Mouse (Mus musculus) forebrain, postnatal 0 days (tissue): ENCODE measurements around the gene Slc12a6. TPM values are rescaled to one million over a fixed set of nuclear protein-coding genes. Genes with fewer than 3 reads are reported as not detected.

Experiments
- ATAC-seq: fragments of 200-750 bp; cut with Nextera tagmentation; 2 replicates; pipeline ENCODE4 v1.8.0; 2017; ENCODE audit warnings: mild to moderate bottlenecking, moderate library complexity
- DNase-seq: peaks from one replicate; pipeline ENCODE4 v3.0.0-alpha.2; 2015
- H3K27ac ChIP-seq: fragments of 300-500 bp; sonication (generic); 2 replicates; pipeline ENCODE4 v1.5.1; 2014; ENCODE audit warnings: low read depth, mild to moderate bottlenecking, antibody characterized with exemption, low read length, moderate library complexity, mixed read lengths
- H3K27me3 ChIP-seq: fragments of 300-500 bp; sonication (generic); 2 replicates; pipeline ENCODE4 v1.6.1; 2014; ENCODE audit warnings: mild to moderate bottlenecking, low read length, mixed read lengths; ENCODE audit not compliant: insufficient read depth
- H3K36me3 ChIP-seq: fragments of 300-500 bp; sonication (generic); 2 replicates; pipeline ENCODE4 v1.6.1; 2014; ENCODE audit warnings: mild to moderate bottlenecking, moderate library complexity; ENCODE audit not compliant: insufficient read depth
- H3K4me1 ChIP-seq: fragments of 300-500 bp; sonication (generic); 2 replicates; pipeline ENCODE4 v1.6.1; 2014; ENCODE audit warnings: antibody characterized with exemption; ENCODE audit not compliant: insufficient read depth
- H3K4me2 ChIP-seq: fragments of 300-500 bp; sonication (generic); 2 replicates; pipeline ENCODE4 v1.6.1; 2014; ENCODE audit warnings: low read depth, mild to moderate bottlenecking, moderate library complexity
- H3K4me3 ChIP-seq: fragments of 300-500 bp; sonication (generic); 2 replicates; pipeline ENCODE4 v1.5.1; 2014; ENCODE audit warnings: low read depth, low read length, mixed read lengths
- H3K9ac ChIP-seq: fragments of 300-500 bp; sonication (generic); 2 replicates; pipeline ENCODE4 v1.6.1; 2014; ENCODE audit warnings: mild to moderate bottlenecking
- H3K9me3 ChIP-seq: fragments of 300-500 bp; sonication (generic); 2 replicates; pipeline ENCODE4 v1.6.1; 2016; ENCODE audit warnings: low read length
- CTCF ChIP-seq: sonication (generic); IDR thresholded peaks from 2 replicates; pipeline ENCODE4 v1.5.1; 2016; ENCODE audit warnings: antibody characterized with exemption, control low read depth, low read depth
- WGBS: fragments of 180-500 bp; shearing (Covaris S2); extraction: QIAGEN DNeasy Blood & Tissue Kit; methylation state at CpG from one replicate; pipeline ENCODE4 v1.1.7; 2014; 5-methylcytosine and 5-hydroxymethylcytosine counted together
- polyA plus RNA-seq: library from polyadenylated mRNA; unstranded; fragments of >200 nt; fragmentation: Nextera tagmentation; extraction: Ambion mirVana; gene quantifications from 2 replicates; pipeline ENCODE4 v1.2.1, GENCODE M21; 2015
- total RNA-seq: library from RNA; depleted of rRNA; stranded (reverse); fragments of >200 nt; gene quantifications from 2 replicates; pipeline ENCODE4 v1.2.3, GENCODE M21; 2014

Gene Slc12a6
- total and polyA plus RNA-seq, 2 experiments from 2014 or later = 10.6 to 69.3 TPM

DNA sequence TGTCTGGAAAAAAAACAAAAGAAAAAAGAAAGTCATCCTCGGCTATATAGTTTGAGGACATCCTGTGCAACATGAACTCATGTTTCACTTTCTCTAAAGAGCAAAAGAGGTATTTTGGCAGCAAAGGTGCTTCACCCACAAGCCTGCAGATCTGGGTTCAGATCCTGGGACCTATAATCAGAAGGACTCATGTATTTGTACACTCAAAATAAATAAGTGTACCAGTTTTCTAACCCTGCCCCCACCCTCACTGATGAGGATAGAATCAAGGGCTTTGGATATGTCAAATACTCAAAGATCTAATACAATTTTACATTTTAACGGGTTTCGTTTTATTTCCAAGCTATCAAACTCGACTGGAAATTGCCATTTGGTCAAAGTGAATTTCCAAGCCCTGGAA, 1.3 kb upstream of the Slc12a6 start:
- Histone ChIP-seq H3K4me1 (peaks cover 32% of the 10 kb centered on the region), H3K36me3 (no peaks in the 10 kb centered on the region), H3K4me2 (no peak overlapping the region), H3K9ac (no peak overlapping the region), H3K4me3 (no peak overlapping the region), H3K9me3 (no peaks in the 10 kb centered on the region), H3K27me3 (no peaks in the 10 kb centered on the region), H3K27ac (no peak overlapping the region)
- 80% methylated on average over 4 of the region's 4 CpGs for WGBS
- no peak for DNase-seq
- ATAC-seq = no peak
- no peak for TF ChIP-seq CTCF

DNA sequence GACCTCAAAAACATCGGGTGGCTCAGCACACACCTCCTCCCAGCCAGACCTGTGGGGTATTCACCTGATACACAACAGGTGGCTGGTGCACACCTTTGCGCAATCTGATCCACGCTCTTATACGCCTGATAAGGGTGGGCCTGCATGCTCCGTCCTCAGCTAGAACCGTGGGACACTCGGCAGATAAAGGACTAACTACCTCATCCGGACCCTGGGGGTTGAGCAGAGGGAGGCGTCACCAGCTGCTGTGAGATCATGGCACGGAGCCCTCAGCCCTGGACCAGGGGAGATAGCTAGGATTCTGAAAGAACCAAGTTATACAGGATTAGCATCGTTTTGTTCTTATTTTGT, 592 bp downstream of the Slc12a6 start, which contains the start of gene Gm21985:
TSS of gene Gm21985 (plus strand) at position 73 of the 351 bp plus-strand sequence.
- Histone ChIP-seq H3K9ac (peak within 1 kb of the TSS; percentile 90), H3K4me1 (peaks cover 42% of the 10 kb centered on the region), H3K27ac (peak within 1 kb of the TSS; percentile 91), H3K27me3 (no peaks in the 10 kb centered on the region), H3K4me2 (peak within 1 kb of the TSS; percentile 92), H3K9me3 (no peaks in the 10 kb centered on the region), H3K4me3 (peak within 1 kb of the TSS; percentile 86), H3K36me3 (no peaks in the 10 kb centered on the region)
- peak; percentile 53 for DNase-seq
- peak; percentile 15 for ATAC-seq
- WGBS = under 1% methylated on average over 11 of the region's 11 CpGs
- TF ChIP-seq CTCF = no peak

DNA sequence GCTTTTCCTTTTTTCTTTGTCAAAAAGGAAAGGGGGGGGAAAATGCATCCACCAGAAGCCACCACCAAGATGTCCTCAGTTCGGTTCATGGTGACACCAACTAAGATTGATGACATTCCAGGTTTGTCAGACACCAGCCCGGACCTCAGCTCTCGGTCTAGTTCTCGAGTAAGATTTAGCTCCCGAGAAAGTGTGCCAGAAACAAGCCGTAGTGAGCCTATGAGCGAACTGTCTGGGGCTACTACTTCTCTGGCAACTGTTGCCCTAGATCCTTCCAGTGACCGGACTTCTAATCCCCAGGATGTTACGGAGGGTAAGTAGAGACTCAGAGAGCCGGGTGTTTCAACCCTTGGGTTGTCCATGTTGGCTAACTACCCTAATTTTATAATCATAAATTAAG, 1.2 kb downstream of the Slc12a6 start:
- WGBS = 35% methylated on average over 10 of the region's 10 CpGs
- Histone ChIP-seq H3K9ac (peak overlapping the region; percentile 90), H3K27me3 (no peaks in the 10 kb centered on the region), H3K27ac (no peak overlapping the region; the same call in 1 of the 2 replicates), H3K36me3 (no peaks in the 10 kb centered on the region), H3K4me2 (peak overlapping the region; percentile 92), H3K4me3 (peak overlapping the region; percentile 86), H3K4me1 (peaks cover 42% of the 10 kb centered on the region), H3K9me3 (no peaks in the 10 kb centered on the region)
- peak; percentile 7 for DNase-seq
- no peak for TF ChIP-seq CTCF
- no peak for ATAC-seq

DNA sequence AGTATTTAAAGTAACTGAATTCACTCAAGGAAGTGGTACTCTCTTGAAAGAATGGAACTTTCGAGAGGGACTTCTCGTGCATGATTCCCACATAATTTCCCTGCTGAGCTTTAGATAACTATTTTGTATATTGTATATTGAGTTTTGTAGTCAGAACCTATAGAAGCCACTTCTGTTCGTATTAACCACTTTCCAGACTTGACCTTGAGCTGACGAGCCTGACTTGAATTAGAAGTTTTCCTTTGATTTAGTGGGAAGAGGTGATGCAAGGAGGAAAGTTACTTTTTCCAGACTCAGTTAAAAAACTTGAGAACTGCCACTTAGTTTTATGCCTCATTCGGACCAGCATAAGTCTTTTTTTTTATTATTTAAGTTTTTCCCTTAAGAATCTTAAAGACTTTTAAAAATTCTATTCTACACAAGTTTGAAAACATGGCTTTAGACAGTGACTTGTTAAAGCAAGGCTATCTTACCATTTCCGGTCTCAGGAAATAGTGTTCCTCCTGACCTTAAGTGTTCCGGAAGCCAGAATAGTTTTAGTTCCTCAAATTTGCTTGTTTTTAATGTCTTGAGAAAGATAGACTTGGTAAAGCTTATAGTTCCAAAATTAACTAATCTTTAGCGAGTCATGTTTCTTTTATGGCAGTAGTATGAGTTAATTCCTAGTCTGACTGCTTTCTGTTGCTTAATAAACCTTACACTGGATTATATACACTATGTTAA, 2.1 kb downstream of the Slc12a6 start:
- H3K9ac ChIP-seq = no peak overlapping the region
- ATAC-seq = no peak
- no peak overlapping the region for H3K27ac ChIP-seq
- H3K9me3 ChIP-seq = no peaks in the 10 kb centered on the region
- no peak for TF ChIP-seq CTCF
- H3K27me3 ChIP-seq = no peaks in the 10 kb centered on the region
- peaks cover 39% of the 10 kb centered on the region for H3K4me1 ChIP-seq
- 78% methylated on average over 8 of the region's 8 CpGs for WGBS
- H3K4me2 ChIP-seq = peak overlapping the region; percentile 92
- H3K36me3 ChIP-seq = no peaks in the 10 kb centered on the region
- no peak for DNase-seq
- peak overlapping the region; percentile 86 for H3K4me3 ChIP-seq

DNA sequence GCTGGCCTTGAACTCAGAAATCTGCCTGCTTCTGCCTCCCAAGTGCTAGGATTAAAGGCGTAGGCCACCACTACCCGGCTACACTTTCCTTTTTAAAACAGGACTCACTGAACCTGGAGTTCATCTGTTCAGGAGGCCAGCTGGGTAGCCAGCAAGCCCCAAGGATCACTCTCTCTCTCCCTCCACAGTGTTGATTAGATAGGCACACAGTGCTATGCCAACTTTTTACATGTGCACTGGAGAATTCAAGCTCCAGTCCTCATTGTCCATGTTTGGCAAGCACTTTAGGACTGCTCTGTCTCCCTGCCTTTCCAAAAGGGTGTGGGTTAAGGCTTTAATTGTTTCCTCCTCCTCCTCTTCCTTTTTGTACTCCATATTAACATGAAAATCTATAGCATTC, 4.4 kb downstream of the Slc12a6 start:
- DNase-seq (no peak), ATAC-seq (no peak)
- Histone ChIP-seq H3K27me3 (no peaks in the 10 kb centered on the region), H3K9ac (no peak overlapping the region), H3K4me1 (peaks cover 31% of the 10 kb centered on the region), H3K9me3 (no peaks in the 10 kb centered on the region), H3K4me3 (no peak overlapping the region), H3K36me3 (no peaks in the 10 kb centered on the region), H3K4me2 (no peak overlapping the region; the same call in 1 of the 2 replicates), H3K27ac (no peak overlapping the region)
- no peak for TF ChIP-seq CTCF
- WGBS = 86% methylated on average over 2 of the region's 2 CpGs

DNA sequence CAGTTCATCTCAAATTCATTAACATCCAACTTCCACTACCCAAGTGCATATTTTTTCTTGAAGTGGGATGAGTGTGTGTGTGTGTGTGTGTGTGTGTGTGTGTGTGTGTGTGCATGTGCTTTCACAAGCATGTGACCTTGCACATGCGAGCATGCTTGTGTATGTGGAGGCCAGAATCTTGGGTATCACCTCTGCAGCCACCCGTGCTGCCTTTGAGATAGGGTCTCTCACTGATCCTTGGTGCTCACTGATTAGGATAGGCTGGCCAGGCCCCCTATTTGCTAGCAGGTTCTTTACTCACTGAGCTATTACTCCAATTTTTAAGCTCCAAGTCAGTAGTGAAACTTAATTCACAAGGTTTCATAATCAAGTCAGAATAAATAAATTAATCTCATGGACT, 7.3 kb downstream of the Slc12a6 start:
- ATAC-seq (no peak), DNase-seq (no peak)
- Histone ChIP-seq H3K4me2 (no peak overlapping the region), H3K36me3 (no peaks in the 10 kb centered on the region), H3K27me3 (no peaks in the 10 kb centered on the region), H3K4me3 (no peak overlapping the region), H3K9ac (no peak overlapping the region), H3K27ac (no peak overlapping the region), H3K9me3 (no peaks in the 10 kb centered on the region), H3K4me1 (peaks cover 19% of the 10 kb centered on the region)
- 98% methylated on average over 2 of the region's 2 CpGs for WGBS
- no peak for TF ChIP-seq CTCF

DNA sequence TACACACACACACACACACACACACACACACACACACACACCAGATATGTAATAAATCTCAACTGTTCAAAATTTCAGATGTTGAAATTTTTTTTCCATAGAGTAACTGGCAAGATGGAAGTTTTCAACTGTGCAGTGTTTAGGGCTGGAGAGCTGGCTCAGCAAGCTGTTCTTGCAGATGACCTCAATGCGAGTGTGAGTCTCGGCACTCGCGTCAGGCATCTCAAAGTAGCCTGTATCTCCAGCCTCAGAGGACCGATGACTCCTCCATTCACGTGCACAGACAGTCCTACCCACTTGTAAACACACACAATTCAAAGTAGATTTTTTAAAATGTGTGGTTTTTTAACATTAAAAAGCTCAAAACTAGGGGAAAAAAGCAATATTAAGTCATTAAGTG, 7.8 kb downstream of the Slc12a6 start:
- Histone ChIP-seq H3K4me2 (no peak overlapping the region), H3K9me3 (no peaks in the 10 kb centered on the region), H3K9ac (no peak overlapping the region), H3K36me3 (no peaks in the 10 kb centered on the region), H3K4me3 (no peak overlapping the region), H3K27ac (no peak overlapping the region), H3K4me1 (peaks cover 15% of the 10 kb centered on the region; the same call in 1 of the 2 replicates), H3K27me3 (no peaks in the 10 kb centered on the region)
- no peak for TF ChIP-seq CTCF
- 90% methylated on average over 6 of the region's 6 CpGs for WGBS
- ATAC-seq (no peak), DNase-seq (no peak)
